Mouse (Mus musculus): ENCODE measurements around the gene Adamts4. TPM values are rescaled to one million over a fixed set of nuclear protein-coding genes. Genes with fewer than 3 reads are reported as not detected.

Adamts4 gene
- total and polyA plus RNA-seq, 2 experiments from 2014 or later, result 3.9 to 4.1 TPM

DNA sequence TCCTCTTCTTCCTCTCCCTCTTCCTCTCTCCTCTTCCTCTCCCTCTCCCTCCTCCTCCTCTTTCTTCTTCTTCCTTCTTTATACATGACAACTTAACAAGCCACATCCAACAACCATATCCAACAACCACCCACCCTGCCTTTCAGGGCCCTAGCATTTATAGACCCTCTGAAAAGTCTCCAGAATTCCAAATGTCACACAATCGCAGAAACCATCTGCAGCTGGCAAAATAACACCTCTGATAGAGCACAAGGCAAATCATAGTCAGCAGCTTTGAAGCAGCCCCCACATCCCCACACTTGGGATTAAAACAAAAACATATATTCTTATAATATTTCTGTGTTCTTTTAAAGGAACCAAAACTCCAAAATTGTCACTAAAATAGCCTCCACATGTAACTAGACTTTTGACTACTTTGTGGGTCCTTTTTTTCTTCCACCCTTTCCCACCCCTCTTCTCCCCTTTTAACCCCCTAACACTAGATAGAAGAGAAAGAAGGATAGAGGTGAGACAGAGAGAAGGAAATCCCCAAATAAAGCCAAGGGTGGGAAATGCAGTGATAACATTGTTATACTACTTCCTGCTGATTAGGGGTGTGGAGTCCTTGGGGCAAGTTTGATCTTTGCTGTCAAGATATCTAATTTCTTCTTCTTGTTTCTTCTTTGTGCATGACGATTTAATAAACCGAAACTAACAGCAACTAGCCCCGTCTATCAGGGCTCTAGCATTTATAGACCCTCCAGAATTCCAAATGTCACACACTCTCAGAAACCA, 15.9 kb downstream of the Adamts4 start:
- peaks cover 19% of the 10 kb centered on the region for H3K4me1 ChIP-seq (ENCODE audit: control insufficient read depth, insufficient read depth)
- no peaks in the 10 kb centered on the region for H3K36me3 ChIP-seq (replicated peaks; ENCODE audit: control insufficient read depth, insufficient read depth, low read length)
- no peak overlapping the region for H3K4me3 ChIP-seq (ENCODE audit: low read depth, low read length)
- ATAC-seq (ENCODE audit: insufficient read depth, low read depth) (no peak), DNase-seq (ENCODE audit: low spot score) (no peak)
- H3K9me3 ChIP-seq (replicated peaks; ENCODE audit: control insufficient read depth, low read length), result no peaks in the 10 kb centered on the region
- H3K4me2 ChIP-seq (ENCODE audit: low read depth, low read length), result peak overlapping the region; percentile 15; the same call in 1 of the 2 replicates
- H3K27me3 ChIP-seq (ENCODE audit: control insufficient read depth, insufficient read depth, low read length), result no peaks in the 10 kb centered on the region
- H3K27ac ChIP-seq (ENCODE audit: low read depth), result peak overlapping the region; percentile 20; the same call in 1 of the 2 replicates
- WGBS, result 44% methylated on average over 4 of the region's 4 CpGs
- TF ChIP-seq CTCF (IDR thresholded peaks at IDR 0.05; ENCODE audit: low read depth) (no peak), EP300 (IDR thresholded peaks at IDR 0.05; ENCODE audit: low read depth) (no peak)
- no peak overlapping the region for H3K9ac ChIP-seq (replicated peaks; ENCODE audit: low read depth, low read length)

DNA sequence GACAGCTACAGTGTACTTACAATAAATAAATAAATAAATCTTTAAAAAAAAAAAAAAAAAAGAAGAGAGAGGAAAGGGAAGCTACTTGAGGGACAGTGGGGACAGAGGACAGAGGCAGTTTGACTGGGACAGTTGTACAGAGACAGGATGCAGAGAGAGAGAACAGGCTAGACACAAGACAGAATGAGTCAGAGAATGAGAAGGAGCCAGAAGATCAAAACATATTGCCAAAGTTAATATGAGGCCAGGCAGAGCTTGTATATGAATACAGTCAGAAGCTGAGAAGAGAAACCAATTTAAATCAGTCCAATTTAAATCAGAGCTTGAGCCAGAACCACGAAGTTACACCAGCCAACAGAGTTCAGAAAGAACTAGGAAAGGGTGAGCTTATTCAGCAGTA, 18.1 kb downstream of the Adamts4 start:
- Histone ChIP-seq H3K27ac (ENCODE audit: low read depth) (0 out of 2 replicates have a peak overlapping the region, but pooled peaks have one; percentile 20), H3K4me1 (ENCODE audit: control insufficient read depth, insufficient read depth) (peaks cover 12% of the 10 kb centered on the region; the same call in 1 of the 2 replicates), H3K9me3 (replicated peaks; ENCODE audit: control insufficient read depth, low read length) (no peaks in the 10 kb centered on the region), H3K9ac (replicated peaks; ENCODE audit: low read depth, low read length) (no peak overlapping the region), H3K36me3 (replicated peaks; ENCODE audit: control insufficient read depth, insufficient read depth, low read length) (peaks cover 10% of the 10 kb centered on the region), H3K27me3 (ENCODE audit: control insufficient read depth, insufficient read depth, low read length) (no peaks in the 10 kb centered on the region), H3K4me2 (ENCODE audit: low read depth, low read length) (no peak overlapping the region), H3K4me3 (ENCODE audit: low read depth, low read length) (no peak overlapping the region)
- DNase-seq (ENCODE audit: low spot score), result no peak
- TF ChIP-seq EP300 (IDR thresholded peaks at IDR 0.05; ENCODE audit: low read depth), result no peak
- no peak for ATAC-seq (ENCODE audit: insufficient read depth, low read depth)
- WGBS, result 58% methylated on average over 1 of the region's 1 CpGs

GRCm38 (mm10) chr1:171269848-171270572, 19.8 kb downstream of the Adamts4 start, which contains the start of gene B4galt3:
TSS of gene B4galt3 (plus strand) at chr1:171270328.
- H3K4me3 ChIP-seq (ENCODE audit: low read depth, low read length), result peak within 1 kb of the TSS; percentile 94
- no peak for TF ChIP-seq CTCF (IDR thresholded peaks at IDR 0.05; ENCODE audit: low read depth)
- no peak for TF ChIP-seq EP300 (IDR thresholded peaks at IDR 0.05; ENCODE audit: low read depth)
- no peaks in the 10 kb centered on the region for H3K27me3 ChIP-seq (ENCODE audit: control insufficient read depth, insufficient read depth, low read length)
- H3K9me3 ChIP-seq (replicated peaks; ENCODE audit: control insufficient read depth, low read length), result no peaks in the 10 kb centered on the region
- 4% methylated on average over 36 of the region's 36 CpGs for WGBS
- DNase-seq (ENCODE audit: low spot score) (peak; percentile 87), ATAC-seq (ENCODE audit: insufficient read depth, low read depth) (peak; percentile 95)
- H3K4me2 ChIP-seq (ENCODE audit: low read depth, low read length), result peak within 1 kb of the TSS; percentile 98
- H3K36me3 ChIP-seq (replicated peaks; ENCODE audit: control insufficient read depth, insufficient read depth, low read length), result peaks cover 26% of the 10 kb centered on the region
- peak within 1 kb of the TSS; percentile 75 for H3K9ac ChIP-seq (replicated peaks; ENCODE audit: low read depth, low read length)
- H3K27ac ChIP-seq (ENCODE audit: low read depth), result peak within 1 kb of the TSS; percentile 71
- H3K4me1 ChIP-seq (ENCODE audit: control insufficient read depth, insufficient read depth), result peaks cover 12% of the 10 kb centered on the region; the same call in 1 of the 2 replicates

DNA sequence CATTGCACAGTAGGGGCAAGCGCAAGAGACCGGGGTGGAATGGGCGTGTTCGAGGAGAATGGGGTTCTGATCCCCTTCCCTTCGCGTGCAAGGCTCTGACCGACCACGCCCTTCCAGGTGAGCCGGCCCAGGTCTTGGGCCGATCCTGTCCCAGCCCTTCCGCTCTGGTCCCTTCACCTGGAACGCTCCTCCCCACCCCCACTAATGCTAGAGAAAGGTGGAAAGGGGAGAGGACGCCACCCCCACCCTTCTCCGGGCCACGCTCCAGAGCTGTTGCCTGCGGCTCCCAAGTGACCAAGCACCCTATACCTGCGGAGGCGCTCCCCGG, 20.3 kb downstream of the Adamts4 start:
- Histone ChIP-seq H3K9ac (replicated peaks; ENCODE audit: low read depth, low read length) (peak overlapping the region; percentile 75), H3K27me3 (ENCODE audit: control insufficient read depth, insufficient read depth, low read length) (no peaks in the 10 kb centered on the region), H3K36me3 (replicated peaks; ENCODE audit: control insufficient read depth, insufficient read depth, low read length) (peaks cover 31% of the 10 kb centered on the region), H3K4me1 (ENCODE audit: control insufficient read depth, insufficient read depth) (peaks cover 12% of the 10 kb centered on the region; the same call in 1 of the 2 replicates), H3K27ac (ENCODE audit: low read depth) (peak overlapping the region; percentile 71), H3K9me3 (replicated peaks; ENCODE audit: control insufficient read depth, low read length) (no peaks in the 10 kb centered on the region), H3K4me2 (ENCODE audit: low read depth, low read length) (peak overlapping the region; percentile 98), H3K4me3 (ENCODE audit: low read depth, low read length) (peak overlapping the region; percentile 94)
- ATAC-seq (ENCODE audit: insufficient read depth, low read depth), result peak; percentile 49
- DNase-seq (ENCODE audit: low spot score), result no peak
- 1% methylated on average over 19 of the region's 19 CpGs for WGBS
- TF ChIP-seq CTCF (IDR thresholded peaks at IDR 0.05; ENCODE audit: low read depth), result no peak

DNA sequence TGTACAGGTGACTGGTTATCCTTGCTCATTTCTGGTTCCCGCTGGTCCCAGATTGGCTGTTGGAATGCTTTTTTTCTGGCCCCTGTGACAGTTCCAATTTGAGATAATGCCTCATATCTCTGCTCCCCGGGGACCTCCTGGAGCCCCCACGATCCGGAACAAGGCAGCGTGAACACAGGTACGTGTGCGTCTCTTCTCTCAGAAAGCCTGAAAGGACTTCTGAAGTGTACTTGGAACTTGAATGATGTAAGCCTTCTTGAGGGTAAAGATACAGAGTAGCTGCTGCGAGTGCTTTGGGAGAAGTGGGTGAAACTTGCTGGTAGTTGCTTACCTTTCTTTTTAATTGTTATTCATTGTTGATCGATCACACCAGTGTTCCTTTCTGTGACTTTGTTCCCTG, 21.0 kb downstream of the Adamts4 start:
- ATAC-seq (ENCODE audit: insufficient read depth, low read depth), result no peak
- peak overlapping the region; percentile 75; the same call in 1 of the 2 replicates for H3K9ac ChIP-seq (replicated peaks; ENCODE audit: low read depth, low read length)
- H3K4me1 ChIP-seq (ENCODE audit: control insufficient read depth, insufficient read depth), result peaks cover 12% of the 10 kb centered on the region; the same call in 1 of the 2 replicates
- no peaks in the 10 kb centered on the region for H3K27me3 ChIP-seq (ENCODE audit: control insufficient read depth, insufficient read depth, low read length)
- no peaks in the 10 kb centered on the region for H3K9me3 ChIP-seq (replicated peaks; ENCODE audit: control insufficient read depth, low read length)
- no peak for DNase-seq (ENCODE audit: low spot score)
- no peak for TF ChIP-seq CTCF (IDR thresholded peaks at IDR 0.05; ENCODE audit: low read depth)
- no peak for TF ChIP-seq EP300 (IDR thresholded peaks at IDR 0.05; ENCODE audit: low read depth)
- H3K4me2 ChIP-seq (ENCODE audit: low read depth, low read length), result peak overlapping the region; percentile 98
- no peak overlapping the region for H3K27ac ChIP-seq (ENCODE audit: low read depth)
- 34% methylated on average over 9 of the region's 9 CpGs for WGBS
- H3K36me3 ChIP-seq (replicated peaks; ENCODE audit: control insufficient read depth, insufficient read depth, low read length), result peaks cover 37% of the 10 kb centered on the region
- H3K4me3 ChIP-seq (ENCODE audit: low read depth, low read length), result peak overlapping the region; percentile 94

Data from heart, postnatal 0 days (tissue).